Mouse (Mus musculus) sigmoid colon, adult 10 weeks (tissue): ENCODE measurements around the gene Lrg1. TPM values are rescaled to one million over a fixed set of nuclear protein-coding genes. Genes with fewer than 3 reads are reported as not detected.

ENCODE experiments used
- polyA plus RNA-seq: library from polyadenylated mRNA; stranded (reverse); fragments of 350-450 nt; fragmentation: Illumina TruSeq; extraction: RNeasy Lipid Tissue Mini Kit (QIAGEN cat#74804); gene quantifications from one replicate; pipeline ENCODE4 v1.2.3, GENCODE M21; 2014; ENCODE audit warnings: low read depth, low replicate concordance

Lrg1 gene
- polyA plus RNA-seq, result not detected

GRCm38 (mm10) chr17:56121826-56122225, at the start of gene Lrg1:
Gene Lrg1 (minus strand): TSS chr17:56122001.

GRCm38 (mm10) chr17:56162231-56162774, 40.5 kb upstream of the Lrg1 start, which contains the start of gene Tnfaip8l1:
Gene Tnfaip8l1 (plus strand): TSS chr17:56162477.

DNA sequence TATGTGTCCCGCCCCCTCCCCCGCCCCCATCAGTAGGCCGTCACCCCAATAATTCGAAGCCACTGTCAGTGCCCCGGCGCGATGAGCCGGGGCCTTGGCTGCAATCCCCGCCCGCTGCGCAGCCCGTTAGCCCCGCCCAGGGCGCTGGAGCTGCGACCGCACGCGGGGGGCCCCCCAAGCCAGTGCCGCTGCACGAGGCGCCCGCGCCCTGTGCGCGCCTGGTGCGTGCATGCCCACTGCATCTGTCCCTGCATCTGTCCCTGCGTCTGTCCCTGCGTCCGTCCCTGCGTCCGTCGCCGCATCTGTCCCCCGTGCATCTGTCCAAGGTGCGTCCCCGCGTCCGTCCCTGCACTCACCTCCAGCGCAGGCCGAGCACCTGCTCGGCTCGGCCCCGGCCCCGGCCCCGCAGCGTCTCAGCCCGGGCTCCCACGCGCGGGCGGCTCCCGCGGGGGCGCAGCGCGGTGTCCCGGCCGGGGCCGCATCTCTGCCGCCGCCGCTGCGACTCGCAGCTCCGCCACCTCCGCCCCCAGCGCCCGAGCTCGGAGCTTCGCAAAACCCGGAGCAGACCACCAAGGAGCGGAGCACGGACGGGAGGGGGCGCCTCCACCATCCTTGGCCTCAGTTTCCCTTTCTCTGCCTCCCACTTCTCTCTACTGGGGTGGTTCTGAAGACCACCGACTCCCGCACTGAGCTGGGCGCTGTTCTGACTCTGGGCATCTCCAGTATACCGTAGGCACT, 18.2 kb upstream of the Lrg1 start, which contains the start of gene Sema6b:
Sema6b (minus strand) TSS at position 486 of the 738 bp plus-strand sequence.

DNA sequence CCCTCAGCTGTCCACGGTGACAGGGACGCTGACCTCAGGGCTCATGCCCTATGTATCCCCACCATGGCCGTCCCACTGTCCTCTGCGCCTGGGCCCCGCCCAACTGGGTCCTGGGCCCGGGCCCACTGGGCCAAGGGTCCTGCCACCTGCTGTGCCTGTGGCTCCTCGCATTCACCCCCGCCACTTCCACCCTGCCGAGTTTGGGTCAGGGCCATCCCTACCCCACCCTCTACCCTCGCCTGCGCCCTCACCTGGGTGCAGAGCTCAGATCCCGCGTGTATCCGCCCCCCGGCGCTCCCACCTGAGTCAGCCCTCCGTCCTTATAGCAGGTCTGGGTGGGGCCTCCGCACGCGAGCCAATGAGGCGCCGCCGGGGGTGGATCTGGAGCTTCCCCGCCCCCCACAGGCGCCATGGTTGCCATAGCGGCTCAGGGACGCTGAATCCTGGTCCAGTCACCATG, 4.5 kb downstream of the Lrg1 start, which contains the start of gene Plin5:
Plin5 (minus strand) TSS at position 346 of the 460 bp plus-strand sequence.

GRCm38 (mm10) chr17:56109219-56110051, 12.4 kb downstream of the Lrg1 start, which contains the start of gene Plin4:
Gene Plin4 (minus strand): TSS chr17:56109803.

GRCm38 (mm10) chr17:56078880-56079795, 42.7 kb downstream of the Lrg1 start, which contains the start of gene Hdgfl2:
Gene Hdgfl2 (plus strand): TSS chr17:56079634.

DNA sequence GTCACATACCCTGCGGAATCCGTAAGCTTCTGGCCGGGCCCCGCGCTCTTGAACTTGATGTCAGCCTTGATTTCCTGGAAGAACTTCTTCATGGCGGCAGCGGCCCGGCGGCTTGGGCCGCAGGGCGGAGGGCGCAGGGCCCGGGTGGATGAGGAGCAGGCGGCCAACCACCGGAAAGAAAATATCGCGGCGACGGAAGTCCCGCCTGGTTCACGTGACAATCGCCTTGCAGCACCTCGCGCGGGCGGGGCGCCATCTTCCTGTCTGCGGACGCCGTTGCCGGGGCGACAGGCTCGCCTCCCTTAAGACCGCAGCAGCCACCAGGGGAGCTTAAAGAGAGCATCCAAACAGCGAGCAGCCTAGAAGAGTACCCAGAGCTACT, 47.0 kb downstream of the Lrg1 start, which contains the start of gene Ubxn6:
Ubxn6 (minus strand) TSS at position 202 of the 382 bp plus-strand sequence.

Other genes with a start within 250 kb of the Lrg1 start
- 33.9 TPM for gene Zfp119a, start 243.1 kb downstream of the Lrg1 start, polyA plus RNA-seq
- gene Zfp959, start 229.9 kb downstream of the Lrg1 start, polyA plus RNA-seq, result 46.1 TPM
- 26.7 TPM for gene Zfp119b, start 172.5 kb downstream of the Lrg1 start, polyA plus RNA-seq
- 0.54 TPM for gene Ebi3, start 169.4 kb downstream of the Lrg1 start, polyA plus RNA-seq
- 0.57 TPM for gene Yju2, start 162.9 kb downstream of the Lrg1 start, polyA plus RNA-seq
- gene Shd, start 151.5 kb downstream of the Lrg1 start, polyA plus RNA-seq, result not detected
- not detected for gene Fsd1, start 135.5 kb downstream of the Lrg1 start, polyA plus RNA-seq
- gene Stap2, start 116.4 kb downstream of the Lrg1 start, polyA plus RNA-seq, result 13.5 TPM
- gene Mpnd, start 116.3 kb downstream of the Lrg1 start, polyA plus RNA-seq, result not detected
- gene Sh3gl1, start 85.4 kb downstream of the Lrg1 start, polyA plus RNA-seq, result 0.79 TPM
- gene Chaf1a, start 81.6 kb downstream of the Lrg1 start, polyA plus RNA-seq, result 0.44 TPM
- 23.9 TPM for gene Ubxn6, start 47.0 kb downstream of the Lrg1 start, polyA plus RNA-seq
- gene Hdgfl2, start 42.4 kb downstream of the Lrg1 start, polyA plus RNA-seq, result 2.7 TPM
- 1.4 TPM for gene Plin4, start 12.2 kb downstream of the Lrg1 start, polyA plus RNA-seq
- not detected for gene Plin5, start 4.4 kb downstream of the Lrg1 start, polyA plus RNA-seq
- gene Sema6b, start 18.3 kb upstream of the Lrg1 start, polyA plus RNA-seq, result not detected
- 2.0 TPM for gene Tnfaip8l1, start 40.5 kb upstream of the Lrg1 start, polyA plus RNA-seq
- gene Mydgf, start 61.9 kb upstream of the Lrg1 start, polyA plus RNA-seq, result 13.5 TPM
- gene Dpp9, start 96.9 kb upstream of the Lrg1 start, polyA plus RNA-seq, result 0.28 TPM
- 3.3 TPM for gene Fem1a, start 134.8 kb upstream of the Lrg1 start, polyA plus RNA-seq
- gene Ticam1, start 154.8 kb upstream of the Lrg1 start, polyA plus RNA-seq, result 0.69 TPM
- gene Plin3, start 170.9 kb upstream of the Lrg1 start, polyA plus RNA-seq, result 22.0 TPM
- not detected for gene Arrdc5, start 178.3 kb upstream of the Lrg1 start, polyA plus RNA-seq
- gene Uhrf1, start 181.3 kb upstream of the Lrg1 start, polyA plus RNA-seq, result 6.8 TPM
- 1.4 TPM for gene Kdm4b, start 204.1 kb upstream of the Lrg1 start, polyA plus RNA-seq